Mouse (Mus musculus) gonadal fat pad, adult 2 months (tissue): Measurements from ENCODE around the gene Gm13290. TPM values are rescaled to one million over a fixed set of nuclear protein-coding genes. Genes with fewer than 3 reads are reported as not detected.
"Not testable (repeated sequence)": the region's sequence is repeated elsewhere in the genome, so short reads cannot be mapped to it uniquely, and the experiment has no call there.

Experiments used
- DNase-seq: peaks from one replicate; pipeline ENCODE4 v3.0.0-alpha.2; 2012; ENCODE audit warnings: low read depth
- polyA plus RNA-seq: library from polyadenylated mRNA; depleted of rRNA; stranded (reverse); fragments of >200 nt; gene quantifications from 2 replicates; pipeline ENCODE4 v1.2.3, GENCODE M21; 2012; rRNA removed

Gene Gm13290
- polyA plus RNA-seq, 1 experiment, result not detected

DNA sequence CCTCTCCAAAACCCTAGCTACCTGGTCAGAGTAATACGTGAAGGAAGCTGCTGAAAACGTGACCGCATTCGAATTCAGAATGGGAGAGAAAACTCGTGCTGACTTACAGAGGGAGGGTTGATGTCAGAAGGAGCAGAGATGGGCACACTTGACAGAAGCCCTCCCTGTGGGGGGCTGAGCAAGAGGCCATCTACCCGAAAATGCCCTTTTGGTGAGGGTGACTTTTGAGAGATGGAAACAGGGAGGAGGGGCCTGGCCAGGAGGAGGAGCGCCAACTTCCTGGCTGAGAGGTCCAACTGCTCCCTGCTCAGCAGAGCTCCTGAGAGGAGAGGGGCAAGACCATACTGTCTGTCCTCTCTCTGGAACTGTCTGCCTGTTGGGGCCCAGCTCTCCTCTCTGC is 8.2 kb downstream of the Gm13290 start, which contains the start of gene Ifnz:
Gene Ifnz, plus strand, starts transcription at position 301 of the 400 bp plus-strand sequence.
- DNase-seq, result not testable (repeated sequence)

DNA sequence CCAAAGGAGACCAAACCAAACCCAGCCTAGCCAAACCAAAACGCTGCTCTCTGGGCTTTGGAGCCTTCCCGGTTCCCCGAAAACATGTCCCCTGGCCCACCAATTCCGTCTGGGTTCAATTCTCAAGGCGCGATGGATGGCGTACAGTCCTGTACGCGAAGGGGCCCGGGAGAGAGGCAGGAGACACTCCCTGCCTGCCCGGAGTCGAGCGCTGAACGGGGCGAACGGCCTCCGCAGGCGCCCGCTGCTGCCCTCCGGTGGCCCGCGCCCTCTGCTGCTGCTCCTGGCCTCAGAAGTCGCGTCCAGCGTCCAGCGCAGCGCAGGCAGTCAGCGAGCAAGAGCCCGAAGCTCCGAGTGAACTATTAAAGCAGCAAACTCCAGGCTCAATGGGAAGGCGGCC is 8.7 kb downstream of the Gm13290 start:
- DNase-seq, result not testable (repeated sequence)

- not testable (repeated sequence) for DNase-seq
Measured at GRCm38 (mm10) chr4:88785409-88785808, 11.8 kb downstream of the Gm13290 start, which contains the start of gene Gm13276. Gm13276 (plus strand) TSS chr4:88785709.

GRCm38 (mm10) chr4:88788402-88788801 is 14.8 kb downstream of the Gm13290 start, which contains the start of gene Gm13277:
Gm13277 (plus strand) TSS chr4:88788632.
- not testable (repeated sequence) for DNase-seq

- DNase-seq, result not testable (repeated sequence)
Measured at GRCm38 (mm10) chr4:88791250-88791649, 17.6 kb downstream of the Gm13290 start, which contains the start of gene Gm13278. Gm13278 (plus strand) TSS chr4:88791550.

- not testable (repeated sequence) for DNase-seq
Measured at GRCm38 (mm10) chr4:88793936-88794675, 20.5 kb downstream of the Gm13290 start, which contains the start of gene Gm13275. Gm13275 (plus strand) TSS chr4:88794487.

- DNase-seq, result not testable (repeated sequence)
Measured at GRCm38 (mm10) chr4:88797097-88797496, 23.5 kb downstream of the Gm13290 start, which contains the start of gene Gm13279. Gm13279 (plus strand) TSS chr4:88797397.

GRCm38 (mm10) chr4:88799365-88799764 is 25.7 kb downstream of the Gm13290 start, which contains the start of gene Gm13285:
Gm13285 (plus strand) TSS chr4:88799665.
- not testable (repeated sequence) for DNase-seq

DNA sequence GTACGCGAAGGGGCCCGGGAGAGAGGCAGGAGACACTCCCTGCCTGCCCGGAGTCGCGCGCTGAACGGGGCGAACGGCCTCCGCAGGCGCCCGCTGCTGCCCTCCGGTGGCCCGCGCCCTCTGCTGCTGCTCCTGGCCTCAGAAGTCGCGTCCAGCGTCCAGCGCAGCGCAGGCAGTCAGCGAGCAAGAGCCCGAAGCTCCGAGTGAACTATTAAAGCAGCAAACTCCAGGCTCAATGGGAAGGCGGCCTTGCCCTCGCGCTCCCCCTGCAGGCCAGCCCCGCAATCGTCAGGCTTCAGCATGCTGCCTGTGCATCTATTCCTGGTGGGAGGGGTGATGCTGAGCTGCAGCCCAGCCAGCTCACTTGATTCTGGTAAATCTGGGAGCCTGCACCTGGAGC is 29.3 kb downstream of the Gm13290 start, which contains the start of gene Gm13287:
Gene Gm13287, plus strand, starts transcription at position 301 of the 400 bp plus-strand sequence.
- not testable (repeated sequence) for DNase-seq

DNA sequence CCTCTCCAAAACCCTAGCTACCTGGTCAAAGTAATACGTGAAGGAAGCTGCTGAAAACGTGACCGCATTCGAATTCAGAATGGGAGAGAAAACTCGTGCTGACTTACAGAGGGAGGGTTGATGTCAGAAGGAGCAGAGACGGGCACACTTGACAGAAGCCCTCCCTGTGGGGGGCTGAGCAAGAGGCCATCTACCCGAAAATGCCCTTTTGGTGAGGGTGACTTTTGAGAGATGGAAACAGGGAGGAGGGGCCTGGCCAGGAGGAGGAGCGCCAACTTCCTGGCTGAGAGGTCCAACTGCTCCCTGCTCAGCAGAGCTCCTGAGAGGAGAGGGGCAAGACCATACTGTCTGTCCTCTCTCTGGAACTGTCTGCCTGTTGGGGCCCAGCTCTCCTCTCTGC is 31.6 kb downstream of the Gm13290 start, which contains the start of gene Gm13288:
Gene Gm13288, plus strand, starts transcription at position 301 of the 400 bp plus-strand sequence.
- DNase-seq, result not testable (repeated sequence)

- not testable (repeated sequence) for DNase-seq
Measured at GRCm38 (mm10) chr4:88805761-88806160, 32.1 kb downstream of the Gm13290 start.

DNA sequence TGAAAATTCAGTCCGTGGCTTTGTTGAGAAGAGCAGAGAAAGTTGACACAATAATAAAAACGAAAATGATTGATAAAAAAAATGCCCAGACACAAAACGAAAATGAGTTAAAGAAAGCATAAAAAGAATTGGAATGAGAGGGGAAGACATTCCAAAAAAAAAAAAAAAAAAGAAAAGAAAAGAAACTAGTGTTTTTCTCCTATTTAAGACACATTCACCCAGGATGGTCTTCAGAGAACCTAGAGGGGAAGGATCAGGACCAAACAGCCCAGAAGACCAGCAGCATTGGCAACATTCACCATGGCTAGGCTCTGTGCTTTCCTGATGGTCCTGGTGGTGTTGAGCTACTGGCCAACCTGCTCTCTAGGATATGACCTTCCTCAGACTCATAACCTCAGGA is 42.3 kb downstream of the Gm13290 start, which contains the start of gene Ifna7:
Gene Ifna7, plus strand, starts transcription at position 301 of the 400 bp plus-strand sequence.
- no peak for DNase-seq

DNA sequence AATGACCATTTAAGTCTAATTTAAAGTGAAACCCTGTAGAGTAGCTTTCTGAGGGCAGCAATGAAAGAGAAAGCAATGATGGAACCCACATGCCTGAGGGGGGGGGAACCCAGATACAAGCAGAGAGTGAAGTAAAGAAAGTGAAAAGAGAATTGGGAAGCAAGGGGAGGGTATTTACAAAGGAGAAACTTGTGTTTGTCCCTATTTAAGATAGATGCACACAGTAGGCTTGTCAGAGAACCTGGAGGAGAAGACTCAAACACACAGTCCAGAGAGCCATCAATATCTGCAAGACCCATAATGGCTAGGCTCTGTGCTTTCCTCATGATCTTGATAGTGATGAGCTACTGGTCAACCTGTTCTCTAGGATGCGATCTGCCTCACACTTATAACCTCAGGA is 46.0 kb downstream of the Gm13290 start, which contains the start of gene Ifna11:
Gene Ifna11, plus strand, starts transcription at position 301 of the 400 bp plus-strand sequence.
- DNase-seq, result no peak

- no peak for DNase-seq
Measured at GRCm38 (mm10) chr4:88822995-88823394, 49.4 kb downstream of the Gm13290 start.

Other genes with a start within 250 kb of the Gm13290 start
- gene Ifna15, start 215.6 kb upstream of the Gm13290 start, polyA plus RNA-seq, result not detected in 2 replicates
- gene Ifna14, start 202.0 kb upstream of the Gm13290 start, polyA plus RNA-seq, result not detected in 2 replicates
- gene Ifna9, start 181.4 kb upstream of the Gm13290 start, polyA plus RNA-seq, result not detected in 2 replicates
- not detected in 2 replicates for gene Ifna12, start 170.5 kb upstream of the Gm13290 start, polyA plus RNA-seq
- gene C87499, start 139.4 kb upstream of the Gm13290 start, polyA plus RNA-seq, result not detected in 2 replicates
- gene Ifna13, start 129.4 kb upstream of the Gm13290 start, polyA plus RNA-seq, result not detected in 2 replicates
- not detected in 2 replicates for gene Ifna16, start 96.9 kb upstream of the Gm13290 start, polyA plus RNA-seq
- not detected in 2 replicates for gene Ifna2, start 89.9 kb upstream of the Gm13290 start, polyA plus RNA-seq
- gene Ifnab, start 82.5 kb upstream of the Gm13290 start, polyA plus RNA-seq, result not detected in 2 replicates
- 0.84 and 0.86 TPM in 2 replicates for gene Gm26566, start 52.0 kb upstream of the Gm13290 start, polyA plus RNA-seq
- gene Klhl9, start 51.4 kb upstream of the Gm13290 start, polyA plus RNA-seq, result 14.9 and 20.2 TPM in 2 replicates
- 0.35 TPM in 1 of 2 replicates, not detected in the other for gene Gm13271, start 19.0 kb upstream of the Gm13290 start, polyA plus RNA-seq
- not detected in 2 replicates for gene Gm13283, start 13.7 kb upstream of the Gm13290 start, polyA plus RNA-seq
- gene Gm13289, start 3.1 kb downstream of the Gm13290 start, polyA plus RNA-seq, result not detected in 2 replicates
- gene Gm13272, start 6.0 kb downstream of the Gm13290 start, polyA plus RNA-seq, result not detected in 2 replicates
- 0.07 TPM in 1 of 2 replicates, not detected in the other for gene Ifnz, start 8.3 kb downstream of the Gm13290 start, polyA plus RNA-seq
- gene Gm13276, start 11.9 kb downstream of the Gm13290 start, polyA plus RNA-seq, result not detected in 2 replicates
- not detected in 2 replicates for gene Gm13277, start 14.8 kb downstream of the Gm13290 start, polyA plus RNA-seq
- not detected in 2 replicates for gene Gm13278, start 17.7 kb downstream of the Gm13290 start, polyA plus RNA-seq
- gene Gm13275, start 20.7 kb downstream of the Gm13290 start, polyA plus RNA-seq, result not detected in 2 replicates
- not detected in 2 replicates for gene Gm13279, start 23.6 kb downstream of the Gm13290 start, polyA plus RNA-seq
- gene Gm13285, start 25.8 kb downstream of the Gm13290 start, polyA plus RNA-seq, result not detected in 2 replicates
- not detected in 2 replicates for gene Gm13287, start 29.4 kb downstream of the Gm13290 start, polyA plus RNA-seq
- not detected in 2 replicates for gene Gm13288, start 31.7 kb downstream of the Gm13290 start, polyA plus RNA-seq
- not detected in 2 replicates for gene Ifna7, start 42.4 kb downstream of the Gm13290 start, polyA plus RNA-seq
- gene Ifna11, start 46.1 kb downstream of the Gm13290 start, polyA plus RNA-seq, result not detected in 2 replicates
- gene Ifna6, start 53.6 kb downstream of the Gm13290 start, polyA plus RNA-seq, result not detected in 2 replicates
- gene Ifna5, start 61.7 kb downstream of the Gm13290 start, polyA plus RNA-seq, result not detected in 2 replicates
- gene Ifna4, start 68.0 kb downstream of the Gm13290 start, polyA plus RNA-seq, result not detected in 2 replicates
- gene Ifna1, start 76.3 kb downstream of the Gm13290 start, polyA plus RNA-seq, result not detected in 2 replicates
- not detected in 2 replicates for gene Ifne, start 106.4 kb downstream of the Gm13290 start, polyA plus RNA-seq